Mouse (Mus musculus): ENCODE data around the gene Rasgrp3.

- TF ChIP-seq CTCF (conservative IDR thresholded peaks at IDR 0.05; ENCODE audit: low read length) (no peak), NANOG (IDR thresholded peaks at IDR 0.05; ENCODE audit: borderline replicate concordance, low read length) (no peak), POU5F1 (IDR thresholded peaks at IDR 0.05; ENCODE audit: borderline replicate concordance, low read length) (no peak)
Measured at GRCm38 (mm10) chr17:75467526-75467925, 31.8 kb downstream of the Rasgrp3 start.
